In genomic region chr2:32088372-32088981, GRCm38 (mm10) we compare ENCODE assay signal across 8 mouse cellular contexts. TPM values are rescaled to one million over a fixed set of nuclear protein-coding genes. Genes with fewer than 3 reads are reported as not detected.
DNase-seq lines count a peak whose midpoint lies in the region; ATAC-seq lines count a peak whose summit lies in the region.

No protein-coding gene starts in this region.

- H3K4me1 ChIP-seq in liver, embryonic 11.5 days (replicated peaks; ENCODE audit: control insufficient read depth, insufficient read depth, low read length) = peaks cover 24% of the 10 kb centered on the region
- H3K4me1 ChIP-seq in intestine, embryonic 15.5 days (replicated peaks) = peaks cover 19% of the 10 kb centered on the region
- peaks cover 21% of the 10 kb centered on the region for H3K4me1 ChIP-seq in midbrain, embryonic 13.5 days (replicated peaks)

- DNase-seq in liver, embryonic 11.5 days (ENCODE audit: low spot score) = no peak
- DNase-seq in liver = no peak
- peak; percentile 63 for DNase-seq in embryo, embryonic 10 days (ENCODE audit: low spot score)
- DNase-seq in gastrocnemius, adult 8-10 months (ENCODE audit: low spot score in 2 of 2) = peak; percentile 79 to 89
- no peak for DNase-seq in cerebellum, adult 9-10 months

- peak overlapping the region; percentile 54 for H3K4me2 ChIP-seq in liver, embryonic 11.5 days
- H3K4me2 ChIP-seq in intestine, embryonic 15.5 days (replicated peaks) = peak overlapping the region; percentile 56
- peak overlapping the region; percentile 45 for H3K4me2 ChIP-seq in midbrain, embryonic 13.5 days (replicated peaks)

- H3K4me3 ChIP-seq in liver, embryonic 11.5 days (ENCODE audit: low read depth, low read length) = no peak overlapping the region
- H3K4me3 ChIP-seq in intestine, embryonic 15.5 days (replicated peaks) = peak overlapping the region; percentile 23
- H3K4me3 ChIP-seq in midbrain, embryonic 13.5 days (replicated peaks) = peak overlapping the region; percentile 20

- no peak for ATAC-seq in liver, embryonic 11.5 days (replicated peaks; ENCODE audit: low FRiP score)
- ATAC-seq in intestine, embryonic 15.5 days = no peak
- no peak for ATAC-seq in midbrain, embryonic 13.5 days
- ATAC-seq in erythroid progenitor cell, adult 5-6 weeks (replicated peaks; ENCODE audit: low FRiP score, poor library complexity, severe bottlenecking) = no peak

- 16% methylated on average over 35 of the region's 35 CpGs for WGBS in liver, embryonic 11.5 days
- 6% methylated on average over 35 of the region's 35 CpGs for WGBS in intestine, embryonic 15.5 days
- 9% methylated on average over 35 of the region's 35 CpGs for WGBS in midbrain, embryonic 13.5 days

- H3K27me3 ChIP-seq in liver, embryonic 11.5 days (replicated peaks; ENCODE audit: control insufficient read depth, insufficient read depth, low read length) = peaks cover 17% of the 10 kb centered on the region
- H3K27me3 ChIP-seq in intestine, embryonic 15.5 days (replicated peaks) = peaks cover 54% of the 10 kb centered on the region
- H3K27me3 ChIP-seq in midbrain, embryonic 13.5 days = peaks cover 71% of the 10 kb centered on the region

- no peak overlapping the region for H3K9ac ChIP-seq in liver, embryonic 11.5 days (ENCODE audit: low read depth, low read length)
- H3K9ac ChIP-seq in intestine, embryonic 15.5 days = no peak overlapping the region
- no peak overlapping the region for H3K9ac ChIP-seq in midbrain, embryonic 13.5 days (replicated peaks)

- no peaks in the 10 kb centered on the region for H3K36me3 ChIP-seq in liver, embryonic 11.5 days (ENCODE audit: control insufficient read depth, insufficient read depth, low read length)
- no peaks in the 10 kb centered on the region for H3K36me3 ChIP-seq in intestine, embryonic 15.5 days
- no peaks in the 10 kb centered on the region for H3K36me3 ChIP-seq in midbrain, embryonic 13.5 days

- H3K27ac ChIP-seq in liver, embryonic 11.5 days (ENCODE audit: low read depth, low read length) = no peak overlapping the region
- H3K27ac ChIP-seq in intestine, embryonic 15.5 days = no peak overlapping the region
- no peak overlapping the region for H3K27ac ChIP-seq in midbrain, embryonic 13.5 days

- no peaks in the 10 kb centered on the region for H3K9me3 ChIP-seq in liver, embryonic 11.5 days (ENCODE audit: control insufficient read depth, low read length)
- no peaks in the 10 kb centered on the region for H3K9me3 ChIP-seq in intestine, embryonic 15.5 days
- H3K9me3 ChIP-seq in midbrain, embryonic 13.5 days = no peaks in the 10 kb centered on the region

RNA-seq across cellular contexts. Expression of gene Fam78a, which starts 3.8 kb away (rescaled TPM):
- polyA plus RNA-seq in liver, embryonic 11.5 days (2014; fragmentation: Nextera tagmentation; extraction: Ambion mirVana) = 19.2 and 19.8 TPM in 2 replicates
- total RNA-seq in gastrocnemius, adult 8-10 months (2022) = 10 to 100 TPM; 10.8 to 17.5 (median 14.9) TPM
- polyA plus RNA-seq in intestine, embryonic 15.5 days (2015; fragmentation: Nextera tagmentation; extraction: Ambion mirVana) = 1.8 and 2.0 TPM in 2 replicates
- 0.38 and 0.44 TPM in 2 replicates for polyA plus RNA-seq in midbrain, embryonic 13.5 days (2015; fragmentation: Nextera tagmentation; extraction: Ambion mirVana)
- total RNA-seq in erythroid progenitor cell, adult 5-6 weeks (2015; ENCODE audit: low replicate concordance) = 27.7 and 41.1 TPM in 2 replicates
- 48.4 and 75.5 TPM in 2 replicates for total RNA-seq in erythroid progenitor cell, adult 5-6 weeks (2017; ENCODE audit: low replicate concordance)

RNA-seq across cellular contexts. Expression of gene Plpp7, which starts 6.9 kb away (rescaled TPM):
- polyA plus RNA-seq in liver, embryonic 11.5 days (2014; fragmentation: Nextera tagmentation; extraction: Ambion mirVana) = 5.3 TPM in 2 replicates
- 100 to 1,000 TPM in 3 of 4 experiments, 10 to 100 TPM in 1; 99.5 to 130 (median 113) TPM for total RNA-seq in gastrocnemius, adult 8-10 months (2022)
- polyA plus RNA-seq in intestine, embryonic 15.5 days (2015; fragmentation: Nextera tagmentation; extraction: Ambion mirVana) = 4.3 and 4.5 TPM in 2 replicates
- 16.6 and 19.1 TPM in 2 replicates for polyA plus RNA-seq in midbrain, embryonic 13.5 days (2015; fragmentation: Nextera tagmentation; extraction: Ambion mirVana)
- total RNA-seq in erythroid progenitor cell, adult 5-6 weeks (2015; ENCODE audit: low replicate concordance) = not detected in 2 replicates
- 0.26 TPM in 1 of 2 replicates, not detected in the other for total RNA-seq in erythroid progenitor cell, adult 5-6 weeks (2017; ENCODE audit: low replicate concordance)

Comparison
In these comparisons a context has a peak if more than half of its experiments do, and no peak if none do; other contexts are left out.
1. DNase-seq: peak in embryo, embryonic 10 days (single experiment) and gastrocnemius, adult 8-10 months (2 of 2); none in liver, embryonic 11.5 days (single experiment), liver (single experiment) and cerebellum, adult 9-10 months (single experiment).
2. Peak in every context shown above with its lines, with median percentiles within 50 percentile points of each other: H3K4me2 ChIP-seq.